Mouse (Mus musculus) layer of hippocampus, adult 18-20 months (tissue): ENCODE measurements at regions not wholly inside any gene's neighbourhood (a gene's known extent, or its start where the extent isn't known, plus 50 kb on each side); places are given as distances from the start of the nearest gene placed in this dataset.

Experiments
- DNase-seq, 2 experiments: peaks; one replicate each; pipeline ENCODE4 v3.0.0; 2022; ENCODE audit warnings: low spot score in 2 of 2

DNA sequence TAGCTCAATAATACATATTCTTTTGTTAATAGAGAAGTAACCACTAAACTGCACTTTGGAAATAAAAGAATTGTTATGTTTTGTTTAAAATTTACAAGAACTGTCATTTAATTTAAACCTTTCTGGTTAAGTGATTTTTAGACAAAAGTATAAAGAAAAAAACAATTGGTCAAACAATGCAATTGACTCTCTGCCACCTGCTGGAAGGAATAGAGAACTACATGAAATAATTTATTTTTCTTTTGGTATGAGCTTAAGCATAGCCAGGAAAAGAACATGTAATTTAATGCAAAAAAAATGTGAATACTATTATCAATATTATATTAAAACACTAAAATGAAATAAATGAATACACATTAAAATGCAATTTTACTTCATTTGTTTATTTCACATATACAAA, 465.5 kb upstream of the Pcdh10 start:
- DNase-seq = peak in 1 of 2 experiments; percentile 24

DNA sequence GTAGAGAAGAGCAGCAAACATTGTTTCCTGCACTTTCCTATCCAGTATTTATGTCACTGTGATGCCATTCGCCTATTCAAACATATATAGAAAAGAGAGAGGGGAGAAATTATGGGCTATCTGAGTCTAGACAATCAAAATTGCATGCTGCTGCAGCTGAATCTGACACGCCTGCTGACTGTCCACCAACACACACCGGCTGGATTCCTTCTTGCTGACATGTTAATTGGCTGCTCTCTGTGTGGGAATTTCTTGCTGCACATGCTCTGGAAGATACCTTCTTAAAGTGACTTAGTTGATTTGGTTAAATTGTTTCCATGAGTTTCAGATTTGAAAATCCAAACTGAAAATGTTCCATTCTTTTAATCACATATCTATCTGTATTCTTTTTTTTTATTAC, 463.9 kb upstream of the Pcdh10 start:
- DNase-seq = no peak
